Mouse (Mus musculus): ENCODE data around the gene Rufy3. TPM values are rescaled to one million over a fixed set of nuclear protein-coding genes. Genes with fewer than 3 reads are reported as not detected.

Gene Rufy3
- total and polyA plus RNA-seq, 3 experiments: 13.6 to 22.3 (median 17.4) TPM

DNA sequence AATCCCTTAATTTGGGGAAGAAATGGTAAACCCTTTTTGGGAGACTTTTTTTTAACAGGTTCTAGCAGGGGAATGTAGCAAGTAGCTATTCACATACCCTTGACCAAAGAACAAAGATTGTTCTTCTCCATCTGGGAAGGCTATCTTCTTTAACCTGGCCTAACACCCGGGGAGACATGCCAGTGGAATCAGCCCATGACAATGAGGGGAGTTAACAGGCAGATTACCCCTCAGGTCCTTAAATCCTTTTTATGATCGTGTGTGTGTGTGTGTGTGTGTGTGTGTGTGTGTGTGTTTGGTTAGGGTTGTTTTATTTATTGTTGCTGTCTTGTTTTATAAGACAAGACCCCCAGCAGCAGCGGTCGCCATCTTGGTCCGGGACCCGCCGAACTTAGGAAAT lies 19.3 kb upstream of the Rufy3 start:
- TF ChIP-seq ZKSCAN1 (IDR thresholded peaks at IDR 0.05; ENCODE audit: borderline replicate concordance, low read depth, low read length): no peak
- TF ChIP-seq ZMIZ1 (IDR thresholded peaks at IDR 0.05; ENCODE audit: low read depth, low read length): no peak
- no peak for TF ChIP-seq RCOR1 (conservative IDR thresholded peaks at IDR 0.05; ENCODE audit: low read depth, low read length)
- no peak for TF ChIP-seq MXI1 (IDR thresholded peaks at IDR 0.05; ENCODE audit: low read depth, low read length)
- no peak for TF ChIP-seq GABPA (IDR thresholded peaks at IDR 0.05; ENCODE audit: insufficient replicate concordance, low read depth, low read length)
- no peak for TF ChIP-seq ZNF384 (IDR thresholded peaks at IDR 0.05; ENCODE audit: low read depth, low read length)
- no peak for TF ChIP-seq TCF12 (IDR thresholded peaks at IDR 0.05; ENCODE audit: low read depth, low read length)
- no peak for TF ChIP-seq CHD1 (IDR thresholded peaks at IDR 0.05; ENCODE audit: low read depth, low read length)
- no peak for TF ChIP-seq POLR2AphosphoS2 (IDR thresholded peaks at IDR 0.05; ENCODE audit: low read depth, low read length)
- no peak for TF ChIP-seq HCFC1 (IDR thresholded peaks at IDR 0.05; ENCODE audit: low read depth, low read length)
- TF ChIP-seq JUND (conservative IDR thresholded peaks at IDR 0.05; ENCODE audit: low read depth, low read length): no peak
- no peak for TF ChIP-seq E2F4 (IDR thresholded peaks at IDR 0.05; ENCODE audit: insufficient replicate concordance, low read depth, low read length)
- TF ChIP-seq ZC3H11A (IDR thresholded peaks at IDR 0.05; ENCODE audit: low read depth, low read length): no peak
- peaks cover 0 to 3% of the 10 kb centered on the region in 2 experiments for H3K36me3 ChIP-seq (replicated peaks in 1 of 2; ENCODE audit: control insufficient read depth in 1 of 2, insufficient read depth in 1 of 2, low read length in 1 of 2)
- dilution Hi-C loops (cut with MboI; ENCODE audit: extremely low pct_ligation_motif_present, extremely low pct_unique_long_range_greater_than_20kb, low sequenced_read_pairs): no loop called here
- H3K4me2 ChIP-seq (ENCODE audit: insufficient read depth, low read depth, poor library complexity, severe bottlenecking): no peak overlapping the region
- no peak for DNase-seq (ENCODE audit: extremely low read depth)
- H3K4me3 ChIP-seq (replicated peaks in 1 of 3; ENCODE audit: low read depth in 2 of 3, low read length in 2 of 3, poor library complexity in 1 of 3): no peak overlapping the region
- H3K79me2 ChIP-seq (replicated peaks; ENCODE audit: control insufficient read depth, extremely low read depth, insufficient read depth, poor library complexity, severe bottlenecking): no peaks in the 10 kb centered on the region
- H3K27ac ChIP-seq (ENCODE audit: insufficient read depth, low read depth): no peak overlapping the region
- H3K9me3 ChIP-seq (replicated peaks; ENCODE audit: low read length): no peaks in the 10 kb centered on the region
- H3K27me3 ChIP-seq (replicated peaks): no peaks in the 10 kb centered on the region
- no peak overlapping the region for H3K9ac ChIP-seq (ENCODE audit: insufficient read depth, low read depth)
- H3K4me1 ChIP-seq (ENCODE audit: control insufficient read depth in 1 of 2, insufficient read depth in 2 of 2): peaks cover 0 to 26% of the 10 kb centered on the region in 2 experiments; a peak in 2 of 4 replicates
- in situ Hi-C loops (cut with MboI; ENCODE audit: low pct_ligation_motif_present, low pct_unique_long_range_greater_than_20kb, low sequenced_read_pairs): no loop called here

DNA sequence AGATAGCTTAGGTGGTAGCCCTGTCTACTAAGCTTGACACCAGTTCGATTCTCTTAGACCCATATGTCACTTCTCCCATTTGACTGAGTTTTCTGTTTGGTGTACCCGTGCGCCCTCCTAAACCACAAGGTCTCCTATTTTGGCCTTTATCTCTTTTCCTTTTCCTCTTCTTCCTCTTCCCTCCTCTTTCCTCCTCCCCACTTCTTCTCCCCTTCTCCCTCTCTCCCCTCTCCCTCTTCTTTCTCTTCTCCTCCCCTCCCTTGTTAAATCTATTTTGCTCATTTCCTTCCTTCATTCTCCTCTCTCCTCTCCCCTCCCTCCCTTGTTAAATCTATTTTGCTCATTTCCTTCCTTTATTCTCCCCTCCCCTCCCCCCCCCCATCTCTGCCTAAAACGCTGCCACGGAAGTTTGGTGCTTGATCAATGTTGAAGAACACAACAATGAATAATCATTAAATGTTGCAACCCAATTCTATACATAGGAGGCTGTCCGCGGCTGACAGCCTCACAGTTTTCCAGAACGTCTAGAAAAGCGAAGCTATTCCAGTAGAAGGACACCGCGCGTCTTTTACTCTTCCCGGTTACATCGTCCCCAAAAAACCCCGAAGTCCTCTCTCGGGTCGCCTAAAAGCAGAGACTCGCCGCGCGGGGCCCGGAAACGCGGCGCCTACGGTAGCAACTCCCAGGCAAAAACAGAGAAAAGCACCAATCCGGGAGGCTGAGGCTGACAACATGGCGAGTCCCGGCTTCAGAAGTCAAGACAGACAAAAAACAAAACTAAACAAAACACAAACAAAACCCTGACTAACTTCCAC lies 11.4 kb upstream of the Rufy3 start:
- DNase-seq (ENCODE audit: extremely low read depth): no peak
- dilution Hi-C loops (cut with MboI; ENCODE audit: extremely low pct_ligation_motif_present, extremely low pct_unique_long_range_greater_than_20kb, low sequenced_read_pairs): no loop called here
- Histone ChIP-seq H3K4me1 (ENCODE audit: control insufficient read depth in 1 of 2, insufficient read depth in 2 of 2) (peaks cover 2 to 3% of the 10 kb centered on the region in 2 experiments; a peak in 3 of 4 replicates), H3K36me3 (replicated peaks in 1 of 2; ENCODE audit: control insufficient read depth in 1 of 2, insufficient read depth in 1 of 2, low read length in 1 of 2) (peaks cover 8 to 23% of the 10 kb centered on the region in 2 experiments), H3K27ac (ENCODE audit: insufficient read depth, low read depth) (peak overlapping the region; percentile 79), H3K79me2 (replicated peaks; ENCODE audit: control insufficient read depth, extremely low read depth, insufficient read depth, poor library complexity, severe bottlenecking) (peaks cover 40% of the 10 kb centered on the region), H3K4me3 (replicated peaks in 1 of 3; ENCODE audit: low read depth in 2 of 3, low read length in 2 of 3, poor library complexity in 1 of 3) (peak overlapping the region; percentile 63 to 70 (median 66)), H3K9me3 (replicated peaks; ENCODE audit: low read length) (no peaks in the 10 kb centered on the region), H3K9ac (ENCODE audit: insufficient read depth, low read depth) (peak overlapping the region; percentile 94), H3K4me2 (ENCODE audit: insufficient read depth, low read depth, poor library complexity, severe bottlenecking) (peak overlapping the region; percentile 93), H3K27me3 (replicated peaks) (no peaks in the 10 kb centered on the region)
- in situ Hi-C loops (cut with MboI; ENCODE audit: low pct_ligation_motif_present, low pct_unique_long_range_greater_than_20kb, low sequenced_read_pairs): no loop called here
- no peak for TF ChIP-seq CTCF (conservative IDR thresholded peaks at IDR 0.05 in 1 of 2, IDR thresholded peaks at IDR 0.05 in 1 of 2; ENCODE audit: low read depth in 2 of 2, low read length in 2 of 2)
- no peak for TF ChIP-seq BHLHE40 (IDR thresholded peaks at IDR 0.05; ENCODE audit: low read depth, low read length)
- peak; percentile 50; the same call in 1 of the 2 replicates for TF ChIP-seq CHD2 (IDR thresholded peaks at IDR 0.05; ENCODE audit: low read length)
- TF ChIP-seq GABPA (IDR thresholded peaks at IDR 0.05; ENCODE audit: insufficient replicate concordance, low read depth, low read length): no peak
- peak; percentile 50; the same call in 1 of the 2 replicates for TF ChIP-seq E2F4 (IDR thresholded peaks at IDR 0.05; ENCODE audit: insufficient replicate concordance, low read depth, low read length)
- no peak for TF ChIP-seq ZC3H11A (IDR thresholded peaks at IDR 0.05; ENCODE audit: low read depth, low read length)
- TF ChIP-seq TCF12 (IDR thresholded peaks at IDR 0.05; ENCODE audit: low read depth, low read length): no peak
- TF ChIP-seq ETS1 (conservative IDR thresholded peaks at IDR 0.05; ENCODE audit: low read depth, low read length): no peak
- no peak for TF ChIP-seq RAD21 (IDR thresholded peaks at IDR 0.05; ENCODE audit: low read depth, low read length)
- no peak; the same call in 1 of the 2 replicates for TF ChIP-seq ZMIZ1 (IDR thresholded peaks at IDR 0.05; ENCODE audit: low read depth, low read length)
- 0 out of 2 replicates have a peak, but pooled peaks have one; percentile 32 for TF ChIP-seq MEF2A (IDR thresholded peaks at IDR 0.05; ENCODE audit: borderline replicate concordance, low read depth, low read length)
- TF ChIP-seq JUND (conservative IDR thresholded peaks at IDR 0.05; ENCODE audit: low read depth, low read length): no peak
- no peak for TF ChIP-seq JUN (IDR thresholded peaks at IDR 0.05; ENCODE audit: insufficient read depth, low read depth, low read length)
- no peak; the same call in 1 of the 2 replicates for TF ChIP-seq POLR2A (IDR thresholded peaks at IDR 0.05; ENCODE audit: low read depth, low read length)
- no peak for TF ChIP-seq RCOR1 (conservative IDR thresholded peaks at IDR 0.05; ENCODE audit: low read depth, low read length)
- TF ChIP-seq SIN3A (IDR thresholded peaks at IDR 0.05; ENCODE audit: low read length): no peak; the same call in 1 of the 2 replicates
- 0 out of 2 replicates have a peak, but pooled peaks have one; percentile 57 for TF ChIP-seq MAZ (IDR thresholded peaks at IDR 0.05; ENCODE audit: low read depth, low read length)
- peak; percentile 94; the same call in 1 of the 2 replicates for TF ChIP-seq CHD1 (IDR thresholded peaks at IDR 0.05; ENCODE audit: low read depth, low read length)
- TF ChIP-seq NRF1 (IDR thresholded peaks at IDR 0.05; ENCODE audit: low read depth, low read length): no peak
- TF ChIP-seq MAX (IDR thresholded peaks at IDR 0.05; ENCODE audit: low read length): no peak
- TF ChIP-seq POLR2AphosphoS2 (IDR thresholded peaks at IDR 0.05; ENCODE audit: low read depth, low read length): peak; percentile 88; the same call in 1 of the 2 replicates
- no peak for TF ChIP-seq USF2 (conservative IDR thresholded peaks at IDR 0.05; ENCODE audit: low read depth, low read length)
- no peak for TF ChIP-seq HCFC1 (IDR thresholded peaks at IDR 0.05; ENCODE audit: low read depth, low read length)
- TF ChIP-seq MAFK (IDR thresholded peaks at IDR 0.05; ENCODE audit: insufficient replicate concordance, low read length): no peak
- TF ChIP-seq ZKSCAN1 (IDR thresholded peaks at IDR 0.05; ENCODE audit: borderline replicate concordance, low read depth, low read length): no peak

All from CH12.LX (cell line).